Mouse (Mus musculus) testis, adult 2 months (tissue): ENCODE measurements around the gene Rplp0.

Source experiments
- CTCF ChIP-seq: fragments of 200-500 bp; IDR thresholded peaks from 2 replicates; pipeline ENCODE4 v1.5.1; 2012; ENCODE audit warnings: low read depth, mild to moderate bottlenecking, inconsistent platforms, low read length, moderate library complexity; ENCODE audit not compliant: control insufficient read depth, insufficient read depth, insufficient replicate concordance
- POLR2A ChIP-seq: fragments of 200-500 bp; IDR thresholded peaks from 2 replicates; pipeline ENCODE4 v1.6.1; 2012; ENCODE audit warnings: low read depth, mild to moderate bottlenecking, inconsistent platforms, low read length, moderate library complexity; ENCODE audit not compliant: control insufficient read depth

DNA sequence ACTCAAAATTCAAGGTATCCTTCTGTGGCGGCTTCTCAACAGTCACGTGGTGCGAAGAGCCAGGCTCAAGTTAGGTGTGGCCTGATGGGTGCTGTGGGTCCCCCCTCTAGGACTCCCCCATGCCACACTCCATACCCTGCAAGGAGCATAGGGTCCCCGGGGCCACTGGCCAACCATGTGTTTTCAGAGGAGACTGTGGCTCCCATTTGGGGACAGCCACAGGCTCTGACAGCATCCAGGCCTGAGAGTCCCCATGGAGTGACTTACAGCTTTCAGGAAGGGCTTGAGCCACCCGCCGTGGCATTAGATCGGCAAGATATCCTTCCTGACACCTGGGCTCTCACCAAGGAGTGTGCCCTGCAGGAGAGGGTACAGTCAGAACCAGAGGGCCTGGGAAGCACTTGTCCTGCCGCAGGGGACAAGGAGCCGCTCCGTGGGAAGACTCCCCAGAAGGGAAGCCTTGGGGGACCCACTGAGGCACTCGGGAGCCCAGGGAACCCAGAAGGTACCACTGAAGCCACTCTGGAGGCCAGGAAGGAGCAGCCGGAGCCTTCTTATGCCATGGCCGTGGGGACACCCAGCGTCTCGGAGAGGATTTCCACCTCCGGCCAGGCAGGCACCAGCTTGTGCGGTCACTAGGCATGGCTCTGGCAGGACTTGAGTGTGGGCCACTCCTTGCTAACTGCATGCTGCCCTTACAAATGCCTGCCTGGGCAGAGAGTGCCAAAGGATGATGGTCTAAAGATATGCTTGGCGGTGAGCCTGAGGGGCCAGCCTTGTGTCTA is 10.6 kb upstream of the Rplp0 start:
- no peak for TF ChIP-seq CTCF
- TF ChIP-seq POLR2A = no peak
